Mouse (Mus musculus) lung, postnatal 14 days (tissue): ENCODE results near the gene Tnpo3.

ENCODE experiments used
- DNase-seq: peaks from one replicate; pipeline ENCODE4 v3.0.0; 2021

Tnpo3 gene

DNA sequence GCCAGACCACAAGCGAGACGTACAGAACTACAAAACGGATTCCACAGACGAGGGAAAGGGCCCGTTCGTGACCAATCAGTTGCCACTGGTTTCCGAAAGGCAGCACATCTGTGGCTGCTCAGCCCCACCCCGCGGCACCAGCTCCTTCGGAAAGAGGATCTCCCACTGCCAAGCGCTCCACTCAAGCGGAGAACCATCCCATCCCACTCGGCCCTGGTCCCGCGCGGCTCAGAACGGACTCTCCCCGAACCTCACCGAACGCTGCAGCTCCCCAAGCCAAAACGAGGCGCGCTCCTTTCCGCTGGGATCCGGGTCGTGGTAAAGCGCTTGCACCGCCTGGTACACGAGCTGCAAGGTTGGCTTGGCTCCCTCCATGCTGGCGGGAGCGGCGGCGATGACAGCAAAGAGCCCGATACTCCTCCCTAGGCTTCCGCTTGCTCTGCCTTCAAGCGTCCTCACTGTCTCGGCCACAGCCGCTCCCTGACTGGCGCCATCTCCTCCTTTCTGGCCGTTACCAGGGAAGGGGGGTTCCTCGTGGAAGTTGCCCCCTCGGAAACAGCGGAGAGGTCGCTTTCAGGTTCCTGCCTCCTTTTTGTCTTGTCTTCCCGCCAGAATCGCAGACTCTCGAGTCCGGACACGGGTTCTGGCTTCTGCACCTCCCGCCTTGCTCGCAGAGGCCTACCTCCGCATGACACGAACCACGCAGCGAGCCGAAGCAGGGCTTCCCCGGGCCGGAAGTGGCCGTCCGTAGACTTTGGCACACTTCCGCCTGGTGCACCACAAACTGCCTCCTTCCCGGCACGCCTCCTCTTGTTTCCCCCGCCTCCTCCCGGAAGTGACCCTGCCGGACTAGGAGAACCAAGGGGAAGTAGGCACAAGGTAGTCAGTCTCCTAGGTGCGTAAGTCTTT lies at the start of gene Tnpo3:
TSS of gene Tnpo3 (minus strand) at position 777 of the 909 bp plus-strand sequence.
- peak; percentile 95 for DNase-seq

DNA sequence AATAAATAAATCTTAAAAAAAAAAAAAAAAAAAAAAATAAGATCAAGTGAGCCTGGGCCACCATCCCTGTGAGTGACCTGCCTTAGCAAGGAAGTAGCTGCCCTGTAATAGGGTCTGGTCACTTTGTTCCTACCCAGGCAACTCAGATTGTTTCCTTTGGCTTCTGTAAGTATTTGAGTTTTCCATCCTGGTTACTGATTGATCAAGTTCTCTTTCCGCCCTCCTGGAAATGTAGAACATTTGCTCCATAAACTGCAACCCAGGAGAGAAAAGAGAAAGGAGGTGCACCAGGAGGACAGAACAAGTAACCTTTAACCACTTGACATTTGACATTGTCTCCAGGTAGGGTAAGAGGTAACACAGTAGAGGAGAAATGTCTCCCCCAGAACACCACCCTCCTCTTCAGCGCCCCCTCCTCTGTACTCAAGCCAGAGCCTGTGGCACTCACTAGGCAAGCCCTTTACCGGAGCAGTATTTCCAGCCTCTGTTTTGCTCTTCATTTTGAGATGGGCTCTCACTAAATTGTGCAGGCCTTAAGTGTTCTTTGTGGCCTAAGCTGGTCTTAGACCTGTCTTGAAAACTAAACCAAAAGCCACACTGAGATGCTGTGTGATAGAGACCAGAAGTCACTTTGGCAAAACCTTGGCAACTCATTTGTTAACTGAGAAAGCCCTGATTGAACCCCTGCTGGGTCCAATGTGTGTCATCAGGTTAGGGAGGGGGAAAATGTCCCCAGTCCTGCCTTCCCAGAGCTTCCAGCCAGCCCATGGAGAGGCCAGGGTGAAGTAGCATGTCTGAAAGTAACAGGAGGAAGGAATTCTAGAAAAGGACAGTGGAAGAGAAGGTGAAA lies 49.2 kb upstream of the Tnpo3 start:
- no peak for DNase-seq

DNA sequence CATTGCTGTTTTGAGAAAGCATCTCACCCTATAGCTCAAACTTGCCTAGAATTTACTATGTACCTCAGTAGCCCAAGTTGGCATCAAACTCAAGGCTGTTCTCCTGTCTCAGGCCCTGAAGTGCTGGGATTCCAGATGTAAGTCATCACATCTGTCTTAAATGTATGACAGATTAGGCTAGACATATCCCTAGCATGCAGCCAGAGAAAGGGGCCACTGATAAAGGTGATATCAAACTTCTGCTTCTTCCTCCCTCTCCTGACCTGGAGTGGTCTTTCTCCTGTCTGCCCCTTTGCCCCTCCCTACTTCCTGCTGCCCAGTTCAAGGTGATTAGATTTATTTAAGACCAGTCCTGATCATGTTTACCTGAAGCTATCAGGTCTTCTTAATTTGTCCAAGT lies 43.6 kb upstream of the Tnpo3 start:
- DNase-seq: no peak

DNA sequence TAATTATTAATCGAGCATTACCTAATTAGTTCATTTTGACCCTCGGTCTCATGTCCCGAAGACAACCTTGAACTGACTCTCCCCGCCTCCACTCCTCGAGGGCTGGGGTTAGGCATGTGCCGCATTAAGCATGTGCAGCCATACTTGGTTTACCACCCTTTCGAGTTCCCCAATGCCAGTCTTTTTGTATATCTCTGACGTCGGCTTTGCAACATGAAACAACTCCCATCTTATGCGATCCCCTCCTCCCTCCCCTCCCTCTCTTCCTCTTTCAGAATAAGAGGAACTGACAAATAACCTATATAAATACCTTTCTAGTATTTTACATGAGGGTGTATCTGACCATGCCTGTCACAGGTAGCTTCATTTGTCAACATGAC lies 40.5 kb upstream of the Tnpo3 start:
- no peak for DNase-seq

DNA sequence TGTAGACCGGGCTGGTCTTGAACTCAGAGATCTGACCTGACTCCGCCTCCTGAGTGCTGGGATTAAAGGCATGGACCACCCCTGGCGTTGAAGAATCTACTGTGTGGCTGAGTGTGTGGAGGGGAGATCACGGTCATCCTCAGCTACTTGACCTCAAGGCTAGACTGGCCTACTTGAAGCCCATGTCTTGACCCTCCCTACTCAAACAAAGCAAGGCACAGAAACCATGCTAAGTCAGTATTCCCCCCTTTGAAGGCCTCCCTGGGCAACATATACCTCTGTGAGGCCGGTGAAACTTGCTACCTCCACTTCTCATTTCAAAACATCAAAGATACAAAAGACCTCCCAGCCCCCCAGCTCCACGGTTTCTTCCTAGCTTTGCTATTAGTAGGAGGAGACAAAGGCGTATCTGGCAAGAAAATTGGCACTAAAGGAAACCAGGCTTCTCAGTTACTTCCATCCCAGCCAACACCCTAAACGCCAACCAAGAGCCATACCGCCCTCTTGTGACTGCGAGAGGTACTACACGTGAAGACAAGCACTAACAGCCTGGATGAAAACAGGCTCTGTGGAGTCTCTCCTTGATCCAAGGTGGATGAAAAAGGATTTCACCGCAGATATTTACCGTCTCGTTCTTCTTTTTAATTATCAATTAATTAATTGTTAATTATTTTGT lies 39.9 kb upstream of the Tnpo3 start:
- peak; percentile 90 for DNase-seq

DNA sequence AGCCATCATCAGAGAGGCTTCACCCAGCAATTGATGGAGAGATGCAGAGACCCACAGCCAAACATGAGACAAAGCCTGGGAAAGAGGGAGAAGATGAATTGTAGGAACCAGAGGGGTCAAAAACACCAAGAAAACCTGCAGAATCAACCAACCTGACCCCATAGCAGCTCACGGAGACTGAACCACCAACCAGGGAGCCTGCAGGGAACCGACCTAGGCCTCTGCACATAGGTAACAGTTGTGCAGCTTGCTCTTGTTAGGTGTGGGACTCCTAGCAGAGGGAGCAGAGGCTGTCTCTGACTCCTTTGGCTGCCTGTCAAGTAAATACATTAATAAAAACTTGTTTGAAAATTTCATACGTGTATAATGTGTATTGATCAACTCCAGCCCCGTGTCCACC lies 32.1 kb upstream of the Tnpo3 start:
- DNase-seq: no peak

DNA sequence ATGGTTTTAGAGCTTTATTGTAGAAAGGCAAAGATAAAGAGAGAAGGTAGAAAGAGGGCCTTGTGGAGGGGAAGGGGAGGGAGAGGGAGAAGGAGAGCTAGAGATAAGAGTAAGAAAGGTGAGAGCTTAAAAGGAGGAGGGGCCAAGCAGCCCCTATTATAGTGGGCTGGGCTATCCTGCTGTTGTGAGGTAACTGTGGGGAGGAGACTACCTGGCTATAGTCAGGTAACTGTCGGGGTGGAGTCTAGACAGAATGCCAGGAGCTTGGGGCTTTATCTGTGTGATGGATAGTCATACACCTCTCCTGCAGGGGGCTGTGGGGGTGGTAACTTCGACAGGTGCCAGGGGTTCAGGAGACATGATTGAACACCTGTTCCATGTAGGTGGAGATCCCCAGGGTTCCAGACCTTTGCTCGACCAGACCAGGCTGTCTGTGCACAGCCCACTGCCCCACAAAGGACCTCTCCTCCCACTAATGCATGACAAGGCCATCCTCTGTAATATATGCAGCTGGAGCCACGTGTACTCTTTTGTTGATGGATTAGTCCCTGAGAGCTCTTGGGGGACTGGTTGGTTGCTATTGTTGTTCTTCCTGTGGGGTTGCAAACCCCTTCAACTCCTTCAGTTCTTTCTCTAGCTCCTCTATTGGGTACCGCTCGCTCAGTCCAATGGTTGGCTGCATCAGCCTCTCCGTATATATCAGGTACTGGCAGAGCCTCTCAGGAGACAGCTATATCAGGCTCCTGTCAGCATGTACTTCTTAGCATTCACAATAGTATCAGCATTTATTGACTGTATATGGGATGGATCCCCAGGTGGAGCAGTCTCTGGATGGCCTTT lies 30.1 kb upstream of the Tnpo3 start:
- no peak for DNase-seq

DNA sequence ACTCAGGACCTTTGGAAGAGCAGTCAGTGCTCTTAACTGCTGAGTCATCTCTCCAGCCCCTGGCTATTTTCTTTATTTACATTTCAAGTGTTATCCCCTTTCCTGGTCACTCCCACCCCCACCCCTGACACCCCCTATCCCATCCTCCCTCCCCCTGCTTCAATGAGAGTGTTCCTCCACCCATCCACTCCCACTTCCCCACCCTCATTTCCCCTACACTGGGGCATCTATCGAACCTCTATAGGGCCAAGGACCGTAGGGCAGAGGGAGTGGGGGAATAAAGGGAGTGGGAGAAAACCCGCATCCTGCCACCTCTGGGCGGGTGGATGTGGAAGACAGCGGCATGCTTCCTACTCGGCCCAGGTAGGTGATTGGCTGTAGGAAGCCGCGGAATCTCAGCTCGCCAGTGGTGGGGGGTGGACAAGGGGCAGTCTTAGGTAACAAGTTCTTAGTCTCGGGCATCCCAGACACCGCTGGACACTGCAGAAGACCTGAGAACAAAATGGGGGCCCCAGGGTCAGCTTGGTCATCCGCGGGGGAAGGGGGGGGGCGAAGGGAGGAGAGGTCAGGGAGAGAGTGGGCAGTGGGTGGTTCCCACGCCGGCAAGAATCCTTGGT lies 29.3 kb upstream of the Tnpo3 start:
- DNase-seq: no peak

DNA sequence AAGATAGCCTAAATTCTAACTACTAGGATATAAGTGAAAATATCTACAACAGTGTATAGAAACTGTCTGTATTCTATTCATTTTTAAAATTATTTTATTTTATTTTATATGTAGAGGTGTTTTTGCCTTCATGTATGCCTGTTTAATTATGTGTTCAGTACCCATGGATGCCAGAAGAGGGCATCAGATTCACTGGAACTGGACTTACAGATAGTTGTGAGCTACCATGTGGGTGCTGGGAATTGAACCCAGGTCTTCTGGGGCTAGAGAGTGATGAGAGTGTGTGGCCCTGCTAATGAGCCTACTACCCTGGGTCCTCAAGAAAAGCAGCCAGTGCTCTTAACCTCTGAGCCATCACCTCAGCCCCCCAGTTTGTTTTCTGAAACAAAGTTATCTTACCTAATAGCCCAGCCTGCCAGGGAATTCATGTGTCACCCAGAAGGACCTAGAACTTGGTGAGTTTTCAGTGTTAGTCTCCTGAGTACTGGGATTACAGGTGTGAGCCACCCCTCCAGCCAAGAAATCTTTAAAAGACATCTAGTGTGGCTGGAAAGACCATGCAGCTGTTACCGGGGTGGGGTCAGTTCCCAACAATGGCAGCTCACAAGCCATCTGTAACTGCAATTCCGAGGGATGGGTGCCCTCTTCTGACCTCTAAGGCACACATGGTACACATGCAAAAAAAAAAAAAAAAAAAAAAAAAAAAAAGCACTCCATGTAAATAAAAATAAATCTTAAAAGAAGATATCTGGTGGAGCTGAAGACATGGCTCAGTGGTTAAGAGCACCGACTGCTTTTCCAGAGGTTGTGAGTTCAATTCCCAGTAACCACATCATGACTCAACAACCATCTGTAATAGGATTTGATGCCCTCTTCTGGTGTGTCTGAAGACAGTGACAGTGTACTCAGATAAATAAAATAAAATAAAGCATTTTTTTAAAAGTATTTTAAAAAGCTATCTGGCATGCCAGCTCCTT lies 28.0 kb upstream of the Tnpo3 start:
- DNase-seq: no peak

DNA sequence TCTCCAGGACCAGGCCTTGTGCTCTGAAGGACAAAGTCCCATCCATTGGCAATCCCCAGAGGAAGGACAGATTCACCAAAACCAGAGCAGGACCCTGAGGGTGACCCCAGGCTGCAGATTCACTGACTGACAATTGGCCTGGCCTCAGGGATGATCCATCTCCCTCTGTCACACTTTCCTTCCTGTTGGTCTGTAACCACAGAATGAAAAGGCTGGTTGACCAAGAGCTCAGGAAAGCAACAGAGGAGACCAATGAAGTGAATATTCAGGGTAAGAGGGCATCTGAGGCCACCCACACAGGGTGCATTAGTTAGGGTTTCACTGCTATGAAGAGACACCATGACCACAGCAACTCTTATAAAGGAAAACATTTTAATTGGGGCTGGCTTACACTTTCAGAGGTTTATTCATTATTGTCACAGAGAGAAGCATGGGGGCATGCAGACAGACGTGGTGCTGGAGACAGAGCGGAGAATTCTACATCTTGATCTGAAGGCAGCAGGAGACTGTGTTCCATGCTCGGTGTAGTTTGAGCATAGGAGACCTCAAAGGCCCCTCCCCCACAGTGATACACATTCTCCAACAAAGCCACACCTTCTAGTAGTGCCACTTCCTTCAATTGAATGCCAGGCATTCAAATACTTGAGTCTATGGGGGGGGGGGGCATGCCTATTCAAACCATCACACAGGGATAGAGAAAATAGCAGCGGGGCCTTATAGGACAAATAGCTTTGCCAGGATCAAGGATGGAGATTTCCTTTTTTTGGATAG lies 26.8 kb upstream of the Tnpo3 start:
- DNase-seq: no peak

DNA sequence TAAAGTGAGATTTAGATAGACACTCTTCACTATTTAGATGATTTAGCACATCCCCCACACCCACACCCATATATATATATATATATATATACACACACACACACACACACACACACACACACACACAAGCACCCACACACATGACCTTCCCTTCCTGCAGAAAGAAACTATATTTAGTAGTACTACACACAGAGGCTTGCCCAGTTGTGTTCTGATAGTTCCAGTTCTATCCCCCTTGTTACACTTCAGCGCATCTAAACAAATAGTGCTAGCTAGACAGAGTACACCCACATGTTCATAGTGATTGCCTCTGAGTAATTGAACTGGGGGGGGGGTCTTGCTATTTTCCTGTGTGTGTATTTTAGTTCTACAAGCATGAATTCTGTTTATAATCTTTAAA lies 24.9 kb upstream of the Tnpo3 start:
- no peak for DNase-seq

DNA sequence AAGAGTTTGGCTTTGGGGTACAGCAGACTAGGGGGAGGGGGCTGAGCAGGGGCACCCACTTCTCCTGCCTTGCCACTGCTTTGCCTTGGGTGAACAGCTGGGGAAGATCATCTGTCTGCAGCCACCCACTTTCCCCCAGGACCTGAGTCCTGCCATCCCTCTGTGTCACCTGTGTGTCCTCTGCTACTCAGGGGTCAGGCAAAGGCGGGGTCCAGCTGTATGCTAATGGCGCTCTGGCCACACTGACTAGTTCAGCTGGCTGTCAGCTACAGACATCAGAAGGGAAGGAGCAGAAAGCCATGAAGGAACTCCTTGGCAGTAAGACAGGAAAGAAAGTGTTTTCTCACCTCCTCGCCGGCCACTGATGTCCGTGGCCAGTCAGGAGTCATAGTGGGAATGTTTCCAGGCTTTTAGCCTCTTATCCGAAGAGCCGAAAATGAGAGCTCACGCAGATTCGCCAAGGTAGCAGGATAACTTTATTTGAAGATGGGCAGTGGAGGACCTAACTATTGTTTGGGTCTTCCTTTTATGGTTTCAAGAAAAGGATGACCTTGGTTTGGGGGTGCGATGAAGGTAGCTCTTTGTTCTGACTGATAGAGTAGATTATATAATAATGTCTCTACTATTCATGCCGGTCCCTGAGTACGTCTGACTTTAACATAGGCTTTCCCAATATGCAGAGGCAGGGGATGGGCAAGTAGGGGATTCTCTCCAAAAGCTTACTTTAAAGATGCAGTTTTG lies 23.0 kb upstream of the Tnpo3 start:
- no peak for DNase-seq

DNA sequence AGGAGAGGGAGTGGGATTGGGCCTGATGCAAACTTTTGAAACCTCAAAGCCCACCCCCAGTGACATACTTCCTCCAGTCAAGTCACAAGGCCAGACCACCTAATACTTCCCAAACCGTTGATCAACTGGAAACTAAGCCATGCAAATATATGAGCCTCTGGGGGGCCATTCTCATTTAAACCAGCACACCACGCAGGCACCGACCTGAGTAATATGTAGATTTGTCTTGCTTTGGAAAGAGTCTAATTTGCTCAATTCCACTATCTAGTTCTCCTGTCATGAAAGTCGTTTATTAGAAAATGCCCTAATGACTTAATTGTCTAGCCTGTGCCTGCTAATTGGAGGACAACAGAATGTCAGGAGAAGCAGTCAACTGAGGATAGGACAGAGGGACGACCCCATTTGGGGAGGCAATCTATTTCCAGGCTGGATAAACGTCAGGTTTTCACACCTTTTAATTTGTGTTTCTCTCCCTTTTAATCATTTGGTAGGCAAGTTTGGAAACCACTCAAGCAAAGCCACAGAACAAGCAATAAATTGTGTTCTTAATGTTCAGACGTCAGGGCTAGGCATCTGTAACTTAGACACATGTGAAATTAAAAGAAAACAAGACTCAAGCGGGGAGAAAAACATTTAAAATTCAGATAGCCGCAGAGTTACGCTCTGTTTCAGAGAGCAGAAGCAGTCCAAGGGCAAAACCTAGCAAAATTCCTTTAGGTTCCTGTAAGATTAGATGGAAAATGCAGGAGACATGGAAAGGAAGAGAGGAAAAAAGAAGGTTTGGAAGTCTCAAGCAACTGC lies 22.3 kb upstream of the Tnpo3 start:
- no peak for DNase-seq

DNA sequence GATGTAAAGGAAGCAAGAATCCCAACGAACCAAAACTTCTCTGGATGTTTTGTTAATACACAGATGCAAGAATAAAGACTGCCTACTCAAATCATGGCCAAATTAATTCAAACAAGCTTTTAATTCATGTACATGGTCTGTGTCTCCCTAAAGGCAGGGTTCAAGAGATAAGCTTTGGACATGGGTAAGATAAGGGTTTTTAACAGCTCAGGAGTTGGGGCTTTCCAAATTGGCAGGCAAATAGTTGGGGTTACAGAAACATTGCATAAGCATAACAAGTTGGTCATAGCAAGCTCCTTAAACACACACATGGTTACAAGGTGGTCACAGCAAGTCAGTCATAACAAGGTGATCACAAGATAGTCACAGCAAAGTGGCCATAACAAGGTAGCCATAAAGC lies 20.5 kb upstream of the Tnpo3 start:
- DNase-seq: no peak

DNA sequence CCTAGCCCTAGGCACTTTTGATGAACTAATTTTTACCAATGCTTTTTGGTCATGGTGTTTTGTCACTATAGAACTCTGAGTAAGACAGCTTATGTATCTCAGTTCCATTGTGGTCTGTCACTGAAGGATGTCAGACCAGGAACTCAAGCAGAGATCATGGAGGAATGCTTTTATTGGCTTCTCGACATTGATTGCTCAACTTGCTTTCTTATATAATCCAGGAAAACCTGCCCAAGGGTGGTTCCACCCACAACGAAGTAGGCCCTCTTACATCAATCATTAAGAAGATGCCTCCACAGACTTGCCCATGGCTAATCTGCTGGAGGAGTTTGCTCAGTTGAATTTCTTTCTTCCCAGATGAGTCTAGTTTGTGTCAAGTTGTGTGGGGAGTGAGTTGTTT lies 18.1 kb upstream of the Tnpo3 start:
- no peak for DNase-seq

DNA sequence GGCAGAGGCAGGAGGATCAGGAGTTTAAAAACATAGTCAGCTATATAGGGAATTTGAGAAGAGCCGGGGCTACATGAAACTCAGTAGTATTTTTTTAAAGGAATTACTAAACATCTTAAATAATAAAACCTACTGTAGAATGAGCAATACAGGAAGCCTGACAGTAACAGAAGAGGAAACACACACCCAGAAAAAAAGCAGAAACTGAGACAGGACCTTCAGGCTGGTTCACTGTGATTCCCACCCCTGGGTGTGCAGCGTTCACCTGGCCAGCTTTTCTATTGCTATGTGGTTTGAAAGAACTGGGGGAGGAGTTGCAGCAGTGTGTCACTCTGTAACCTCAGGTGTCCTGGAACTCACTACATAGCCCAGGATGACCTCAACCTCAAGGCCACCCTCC lies 14.2 kb upstream of the Tnpo3 start:
- DNase-seq: no peak

DNA sequence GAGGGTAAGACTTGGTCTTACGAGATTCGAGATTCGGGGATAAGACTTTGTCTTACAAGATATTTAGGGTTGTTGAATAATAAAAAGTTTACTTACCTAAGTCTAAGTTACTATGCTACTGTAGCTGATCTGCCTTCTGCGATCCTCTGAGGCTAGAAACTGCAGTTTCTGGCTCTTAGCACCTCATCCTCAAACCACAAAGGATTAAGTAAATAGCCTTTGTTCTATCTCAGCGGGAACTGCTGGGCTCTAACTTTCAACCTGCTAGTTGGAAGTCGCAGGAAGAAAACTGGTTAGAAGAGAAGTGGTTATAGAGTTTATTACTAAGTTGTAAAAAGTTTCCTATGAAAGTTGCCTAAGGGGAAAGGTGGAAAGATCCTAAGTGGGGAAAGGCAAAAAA lies 12.6 kb upstream of the Tnpo3 start:
- no peak for DNase-seq

DNA sequence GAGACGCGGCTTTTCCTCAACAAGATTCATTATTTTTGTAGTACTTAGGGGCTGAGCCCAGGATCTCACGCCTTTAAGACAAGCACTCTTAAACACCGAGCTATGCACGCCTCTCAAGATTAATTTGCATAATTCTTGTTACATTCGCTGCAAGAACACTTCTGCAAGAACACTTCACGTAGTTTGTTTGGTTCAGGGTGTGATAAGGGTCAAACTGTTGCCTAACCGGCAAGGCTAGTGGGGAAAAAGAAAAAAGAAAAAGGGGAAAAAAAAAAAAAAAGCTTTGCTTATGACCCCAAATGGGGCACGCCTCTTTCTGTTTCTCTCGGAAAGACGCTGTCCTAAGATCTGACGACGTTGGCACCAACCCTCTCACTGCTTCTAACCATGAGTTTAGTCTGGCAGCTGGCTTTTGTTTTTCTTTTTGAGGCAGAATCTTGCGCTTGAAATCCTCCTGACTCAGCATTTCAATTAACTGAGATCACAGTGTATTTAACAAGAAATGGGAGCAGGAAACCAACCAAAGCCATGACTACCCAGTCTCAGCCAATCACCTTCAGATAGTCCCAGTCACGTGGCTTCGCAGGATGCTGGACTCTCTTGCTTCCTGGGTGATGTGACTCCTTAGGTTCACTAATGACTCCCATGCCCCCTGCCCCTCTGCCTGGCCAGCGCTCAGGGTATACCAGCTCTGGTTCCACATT lies 11.3 kb upstream of the Tnpo3 start:
- DNase-seq: peak; percentile 9
